Mouse (Mus musculus) liver, embryonic 12.5 days (tissue): ENCODE measurements around the gene Gm17657. TPM values are rescaled to one million over a fixed set of nuclear protein-coding genes. Genes with fewer than 3 reads are reported as not detected.
"Not testable (repeated sequence)": the region's sequence is repeated elsewhere in the genome, so short reads cannot be mapped to it uniquely, and the experiment has no call there.

Source experiments
- ATAC-seq: fragments of 200-750 bp; cut with Nextera tagmentation; 2 replicates; pipeline ENCODE4 v1.8.0; 2017; ENCODE audit warnings: moderate number of reproducible peaks, mild to moderate bottlenecking, moderate library complexity
- H3K27ac ChIP-seq: fragments of 300-500 bp; sonication (generic); 2 replicates; pipeline ENCODE4 v1.5.1; 2016; ENCODE audit warnings: mild to moderate bottlenecking
- H3K27me3 ChIP-seq: fragments of 300-500 bp; sonication (generic); replicated peaks from 2 replicates; pipeline ENCODE4 v1.6.1; 2016; ENCODE audit warnings: mild to moderate bottlenecking, moderate library complexity
- H3K36me3 ChIP-seq: fragments of 300-500 bp; sonication (generic); 2 replicates; pipeline ENCODE4 v1.6.1; 2016; ENCODE audit warnings: mild to moderate bottlenecking, moderate library complexity
- H3K4me1 ChIP-seq: fragments of 300-500 bp; sonication (generic); 2 replicates; pipeline ENCODE4 v1.6.1; 2016
- H3K4me2 ChIP-seq: fragments of 300-500 bp; sonication (generic); 2 replicates; pipeline ENCODE4 v1.6.1; 2016; ENCODE audit warnings: mild to moderate bottlenecking, moderate library complexity
- H3K4me3 ChIP-seq: fragments of 300-500 bp; sonication (generic); 2 replicates; pipeline ENCODE4 v1.5.1; 2016; ENCODE audit warnings: mild to moderate bottlenecking, moderate library complexity
- H3K9ac ChIP-seq: fragments of 300-500 bp; sonication (generic); 2 replicates; pipeline ENCODE4 v1.6.1; 2016; ENCODE audit warnings: mild to moderate bottlenecking, moderate library complexity
- H3K9me3 ChIP-seq: fragments of 300-500 bp; sonication (generic); replicated peaks from 2 replicates; pipeline ENCODE4 v1.6.1; 2016; ENCODE audit warnings: mild to moderate bottlenecking, moderate library complexity
- WGBS: fragments of 180-500 bp; shearing (Covaris S2); methylation state at CpG from one replicate; pipeline ENCODE4 v1.1.7; 2016; ENCODE audit not compliant: insufficient replicate concordance; 5-methylcytosine and 5-hydroxymethylcytosine counted together
- polyA plus RNA-seq: library from polyadenylated mRNA; unstranded; fragments of >200 nt; fragmentation: Nextera tagmentation; extraction: Ambion mirVana; gene quantifications from 2 replicates; pipeline ENCODE4 v1.2.1, GENCODE M21; 2016

The Gm17657 gene
- polyA plus RNA-seq, 1 experiment from 2014 or later, result not detected

DNA sequence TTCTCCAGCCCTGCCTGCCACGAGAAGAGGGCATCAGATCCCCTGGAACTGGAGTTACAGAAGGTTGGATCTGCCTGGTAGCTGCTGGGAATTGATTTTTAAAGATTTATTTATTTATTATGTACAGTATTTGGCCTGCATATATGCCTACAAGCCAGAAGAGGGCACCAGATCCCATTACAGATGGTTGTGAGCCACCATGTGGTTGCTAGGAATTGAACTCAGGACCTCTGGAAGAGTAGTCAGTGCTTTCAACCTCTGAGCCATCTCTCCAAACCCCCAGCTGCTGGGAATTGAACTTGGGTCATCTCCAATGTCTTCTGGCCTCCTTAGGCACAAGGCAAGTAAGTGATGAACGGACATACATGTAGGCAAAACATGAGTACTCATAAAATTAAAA lies 5.4 kb downstream of the Gm17657 start:
- ATAC-seq, result no peak
- Histone ChIP-seq H3K27me3 (no peaks in the 10 kb centered on the region), H3K36me3 (no peaks in the 10 kb centered on the region), H3K4me3 (no peak overlapping the region), H3K9ac (no peak overlapping the region), H3K9me3 (no peaks in the 10 kb centered on the region), H3K4me1 (peaks cover 4% of the 10 kb centered on the region), H3K4me2 (no peak overlapping the region), H3K27ac (no peak overlapping the region)
- 63% methylated on average over 2 of the region's 2 CpGs for WGBS

DNA sequence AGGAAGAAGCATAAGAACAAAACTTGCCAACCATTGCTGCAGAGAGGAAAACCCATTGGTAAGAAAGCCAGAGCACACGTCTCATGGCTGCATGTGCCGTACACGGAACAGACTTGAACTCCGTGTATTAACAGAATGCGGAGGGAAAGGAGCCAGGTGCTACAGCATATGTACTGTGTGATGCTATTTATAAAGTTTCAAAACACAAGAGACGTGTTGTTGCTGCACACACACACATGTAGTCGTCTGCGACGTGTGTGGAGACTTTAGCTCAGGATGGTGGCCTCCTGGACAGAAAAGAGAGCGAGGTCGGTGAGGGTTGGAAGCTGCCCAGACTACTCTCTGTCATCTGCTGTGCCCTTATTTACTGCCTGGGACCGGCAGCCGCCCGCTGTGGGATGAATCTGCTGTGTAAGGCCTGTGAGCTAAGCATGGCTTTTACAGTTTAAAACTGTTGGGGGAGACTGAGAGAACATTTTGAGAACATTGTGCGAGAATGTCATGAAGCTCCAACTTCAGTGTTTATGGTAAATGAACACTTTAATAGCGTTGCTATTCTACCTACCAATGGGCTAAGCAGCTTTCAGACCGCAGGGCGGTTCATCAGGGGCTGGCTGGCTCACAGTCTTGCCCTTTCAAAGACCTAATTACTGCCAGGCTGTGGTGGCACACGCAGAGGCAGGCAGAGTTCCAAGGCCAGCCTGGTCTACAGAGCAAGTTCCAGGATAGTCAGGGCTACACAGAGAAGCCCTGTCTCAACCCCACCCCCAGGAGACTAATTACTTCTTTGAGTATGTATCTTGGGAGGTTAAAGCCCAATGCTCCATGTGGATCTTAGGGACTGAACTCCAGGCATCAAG lies 6.4 kb downstream of the Gm17657 start:
- Histone ChIP-seq H3K27me3 (no peaks in the 10 kb centered on the region), H3K4me2 (no peak overlapping the region), H3K9ac (no peak overlapping the region), H3K27ac (no peak overlapping the region), H3K4me3 (no peak overlapping the region), H3K36me3 (no peaks in the 10 kb centered on the region), H3K9me3 (no peaks in the 10 kb centered on the region), H3K4me1 (no peaks in the 10 kb centered on the region)
- no peak for ATAC-seq
- WGBS, result 81% methylated on average over 19 of the region's 19 CpGs

DNA sequence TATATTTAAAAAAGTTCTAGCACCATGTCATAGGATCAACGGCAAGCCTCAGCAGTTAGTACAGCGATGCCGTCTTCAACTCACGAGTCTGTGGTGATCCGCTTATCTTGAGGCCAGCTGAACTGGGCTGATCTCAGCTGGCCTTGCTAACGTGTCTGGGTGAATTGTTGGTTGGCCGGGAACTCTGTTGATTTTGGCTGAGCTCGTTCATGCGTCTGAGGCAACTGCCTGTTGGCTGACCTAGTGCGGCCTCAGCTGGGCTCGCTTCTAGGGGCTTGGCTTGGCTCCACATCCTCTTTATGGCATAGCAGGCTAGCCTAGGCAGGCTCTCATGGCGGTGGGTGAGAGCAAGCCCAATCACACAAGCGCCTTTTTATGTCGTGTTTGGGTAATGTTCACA lies 8.0 kb downstream of the Gm17657 start:
- Histone ChIP-seq H3K9me3 (no peaks in the 10 kb centered on the region), H3K4me1 (no peaks in the 10 kb centered on the region), H3K9ac (no peak overlapping the region), H3K4me2 (no peak overlapping the region), H3K27ac (no peak overlapping the region), H3K4me3 (no peak overlapping the region), H3K36me3 (no peaks in the 10 kb centered on the region), H3K27me3 (no peaks in the 10 kb centered on the region)
- WGBS, result 62% methylated on average over 14 of the region's 14 CpGs
- ATAC-seq, result no peak

DNA sequence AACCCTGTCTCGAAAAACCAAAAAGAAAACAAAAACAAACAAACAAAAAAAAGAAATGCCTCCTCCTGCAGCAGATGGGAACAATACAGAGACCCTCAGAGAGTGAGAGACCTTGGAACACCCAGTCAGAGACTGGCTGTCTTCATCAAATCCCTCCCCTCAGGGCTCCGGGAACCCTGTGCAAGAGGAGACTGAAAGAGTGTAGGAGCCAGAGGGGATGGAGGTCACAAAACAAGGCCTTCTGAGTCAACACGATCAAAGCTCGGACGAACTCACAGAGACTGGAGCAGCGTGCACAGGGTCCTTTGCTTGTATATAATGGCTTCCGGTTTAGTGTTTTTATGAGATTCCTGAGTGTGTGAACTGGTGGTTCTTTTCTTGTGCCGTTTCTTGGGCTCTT lies 9.0 kb downstream of the Gm17657 start:
- H3K27me3 ChIP-seq, result no peaks in the 10 kb centered on the region
- H3K36me3 ChIP-seq, result no peaks in the 10 kb centered on the region
- no peak for ATAC-seq
- no peak overlapping the region for H3K4me3 ChIP-seq
- 72% methylated on average over 8 of the region's 8 CpGs for WGBS
- no peaks in the 10 kb centered on the region for H3K9me3 ChIP-seq
- no peaks in the 10 kb centered on the region for H3K4me1 ChIP-seq
- H3K9ac ChIP-seq, result no peak overlapping the region
- no peak overlapping the region for H3K4me2 ChIP-seq
- no peak overlapping the region for H3K27ac ChIP-seq

DNA sequence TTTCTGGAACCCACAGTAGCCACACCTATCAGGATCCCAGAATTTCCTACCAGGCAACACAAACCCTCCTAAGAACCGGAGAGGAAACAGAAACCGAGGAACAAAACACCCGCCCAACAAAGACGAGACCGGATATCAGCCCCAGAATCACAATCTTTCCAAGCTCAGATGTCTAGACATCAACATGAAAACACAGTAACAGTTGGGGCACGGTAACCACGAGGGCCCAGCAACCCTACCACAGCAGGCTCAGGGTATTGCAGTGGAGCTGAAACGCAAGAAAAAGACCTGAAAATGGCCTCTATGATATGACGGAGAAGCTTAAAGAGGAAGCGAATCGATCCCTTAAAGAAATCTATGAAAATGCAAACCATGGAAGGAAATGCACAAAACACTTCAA lies 15.6 kb downstream of the Gm17657 start:
- no peak for ATAC-seq
- H3K9ac ChIP-seq, result no peak overlapping the region
- no peaks in the 10 kb centered on the region for H3K36me3 ChIP-seq
- 71% methylated on average over 11 of the region's 11 CpGs for WGBS
- no peaks in the 10 kb centered on the region for H3K27me3 ChIP-seq
- no peaks in the 10 kb centered on the region for H3K9me3 ChIP-seq
- no peak overlapping the region for H3K4me2 ChIP-seq
- H3K4me3 ChIP-seq, result no peak overlapping the region
- no peak overlapping the region for H3K27ac ChIP-seq
- H3K4me1 ChIP-seq, result 0 out of 2 replicates have a peak, but pooled peaks cover 9% of the 10 kb centered on the region

DNA sequence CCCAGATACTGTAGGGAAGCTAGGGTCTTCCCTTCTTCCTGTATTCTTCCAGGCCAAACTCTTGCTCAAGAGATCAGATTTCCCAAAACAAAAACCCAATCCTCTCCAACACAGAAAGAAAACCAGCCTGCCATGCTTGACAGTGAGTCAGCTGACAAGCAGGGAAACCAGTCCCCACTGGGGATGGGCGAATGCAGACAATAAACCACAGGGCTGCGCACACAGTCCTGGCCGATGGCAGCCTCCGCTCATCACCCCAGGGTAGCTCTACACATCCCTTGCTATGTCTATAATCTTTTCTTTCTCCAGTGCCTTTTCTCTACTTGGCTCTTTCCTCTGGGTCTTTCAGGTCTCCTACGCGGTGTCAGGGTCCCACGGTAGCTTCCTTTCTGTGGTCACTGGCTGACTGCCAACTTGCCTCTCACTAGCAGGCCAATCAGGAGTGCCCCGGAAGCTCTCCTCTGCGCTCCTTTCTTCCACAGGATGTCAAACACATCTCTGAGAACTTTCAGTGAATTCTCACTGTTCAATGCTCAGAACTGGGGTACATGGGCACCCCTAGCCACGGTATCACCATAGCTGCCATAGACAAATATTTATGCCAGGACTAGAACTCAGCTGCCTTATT lies 17.6 kb downstream of the Gm17657 start:
- H3K9me3 ChIP-seq, result no peaks in the 10 kb centered on the region
- H3K4me2 ChIP-seq, result no peak overlapping the region
- no peaks in the 10 kb centered on the region for H3K36me3 ChIP-seq
- no peak for ATAC-seq
- no peak overlapping the region for H3K9ac ChIP-seq
- no peak overlapping the region for H3K4me3 ChIP-seq
- H3K27me3 ChIP-seq, result no peaks in the 10 kb centered on the region
- H3K27ac ChIP-seq, result no peak overlapping the region
- WGBS, result 37% methylated on average over 10 of the region's 10 CpGs
- H3K4me1 ChIP-seq, result 0 out of 2 replicates have a peak, but pooled peaks cover 9% of the 10 kb centered on the region

DNA sequence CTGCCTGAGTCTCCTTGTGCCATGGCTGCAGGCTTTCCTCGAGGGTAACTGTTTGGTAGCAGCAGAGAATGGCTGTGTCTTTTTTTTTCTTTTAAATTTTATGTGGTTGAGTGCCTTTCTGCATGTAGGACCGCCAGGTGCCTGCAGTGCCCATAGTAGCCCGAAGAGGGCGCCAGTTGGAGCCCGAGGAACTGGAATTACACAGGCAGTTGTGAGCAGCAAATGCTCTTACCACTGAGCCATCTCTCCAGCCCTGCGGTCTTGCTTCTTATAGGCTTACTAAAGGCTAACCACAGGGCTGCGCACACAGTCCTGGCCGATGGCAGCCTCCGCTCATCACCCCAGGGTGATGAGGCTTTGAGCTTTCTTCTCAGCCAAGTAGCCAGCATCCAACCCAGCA lies 18.2 kb downstream of the Gm17657 start:
- Histone ChIP-seq H3K4me2 (no peak overlapping the region), H3K9ac (no peak overlapping the region), H3K27ac (no peak overlapping the region), H3K9me3 (no peaks in the 10 kb centered on the region), H3K4me3 (no peak overlapping the region), H3K4me1 (0 out of 2 replicates have a peak, but pooled peaks cover 9% of the 10 kb centered on the region), H3K27me3 (no peaks in the 10 kb centered on the region), H3K36me3 (no peaks in the 10 kb centered on the region)
- no peak for ATAC-seq
- WGBS, result 63% methylated on average over 9 of the region's 9 CpGs

DNA sequence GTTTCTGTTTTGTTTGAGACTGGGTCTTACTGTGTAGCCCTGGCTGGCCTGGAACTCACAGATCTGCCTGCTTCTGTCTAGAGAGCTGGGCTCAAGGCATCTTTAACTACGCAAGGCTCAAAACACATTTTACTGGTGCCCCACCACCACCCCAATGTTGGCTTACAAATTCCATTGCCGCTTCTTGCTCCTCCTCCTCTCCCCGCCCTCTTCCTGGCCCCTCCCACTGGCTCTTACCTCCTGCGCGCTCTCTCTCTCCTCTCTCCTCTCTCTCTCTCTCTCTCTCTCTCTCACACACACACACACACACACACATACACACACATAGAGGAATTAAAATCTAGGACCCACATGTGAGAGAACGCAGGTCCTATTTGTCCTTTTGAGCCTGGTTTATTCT lies 18.9 kb downstream of the Gm17657 start:
- Histone ChIP-seq H3K4me3 (no peak overlapping the region), H3K27me3 (no peaks in the 10 kb centered on the region), H3K9me3 (peaks cover 5% of the 10 kb centered on the region; the same call in 1 of the 2 replicates), H3K4me2 (no peak overlapping the region), H3K36me3 (no peaks in the 10 kb centered on the region), H3K27ac (no peak overlapping the region), H3K4me1 (0 out of 2 replicates have a peak, but pooled peaks cover 9% of the 10 kb centered on the region), H3K9ac (no peak overlapping the region)
- WGBS, result 73% methylated on average over 6 of the region's 6 CpGs
- no peak for ATAC-seq

DNA sequence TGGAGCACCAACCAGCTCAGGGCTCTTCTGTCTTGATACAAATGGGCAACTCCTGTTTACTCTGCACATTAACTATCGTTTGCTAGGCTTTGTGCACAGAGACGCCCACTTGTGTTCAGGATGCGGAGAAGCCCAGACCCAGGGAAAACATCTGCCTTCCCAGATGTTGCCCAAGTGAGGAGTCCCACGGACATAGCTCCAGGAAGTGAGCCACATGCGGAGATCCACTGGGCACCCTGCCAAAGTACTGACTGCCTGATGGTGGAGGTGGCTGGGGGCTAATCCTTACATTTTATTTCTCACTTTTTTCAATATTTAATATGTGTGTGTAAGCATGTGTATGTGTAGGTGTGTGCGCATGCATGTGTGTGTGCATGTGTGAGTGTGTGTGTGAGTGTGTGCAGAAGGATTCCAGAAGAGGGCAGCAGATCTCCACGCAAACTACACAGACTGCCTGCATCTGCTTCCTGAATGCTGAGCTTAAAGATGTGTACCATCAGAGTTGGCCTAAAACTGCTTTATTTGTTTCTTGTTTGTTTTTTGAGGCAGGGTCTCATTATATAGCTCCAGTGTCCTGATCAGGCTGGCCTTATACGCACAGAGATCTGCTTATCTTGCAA lies 20.8 kb downstream of the Gm17657 start:
- no peak overlapping the region for H3K9ac ChIP-seq
- WGBS, result 81% methylated on average over 8 of the region's 8 CpGs

DNA sequence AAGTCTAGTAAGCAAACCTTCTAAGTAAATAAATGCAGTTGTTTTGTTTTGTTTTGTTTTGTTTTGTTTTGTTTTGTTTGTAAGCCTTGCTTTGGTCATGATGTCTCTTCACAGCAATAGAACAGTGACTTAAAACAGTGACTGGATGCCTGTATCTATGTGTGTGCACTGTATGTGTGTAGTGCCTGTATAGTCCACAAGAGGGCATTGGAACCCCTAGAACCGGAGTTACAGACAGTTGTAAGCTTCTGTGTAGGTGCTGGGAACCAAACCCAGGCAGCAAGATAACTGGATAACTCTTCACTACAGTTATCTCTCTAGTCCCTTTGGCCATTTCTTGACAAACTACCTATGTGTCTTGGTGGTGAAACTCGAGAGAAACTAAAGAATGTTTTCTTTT lies 23.8 kb downstream of the Gm17657 start:
- no peak overlapping the region for H3K4me2 ChIP-seq
- H3K27me3 ChIP-seq, result no peaks in the 10 kb centered on the region

More for the DNA sequence above, 20.8 kb downstream of the Gm17657 start:
- no peak overlapping the region for H3K27ac ChIP-seq
- ATAC-seq, result no peak; the same call in 1 of the 2 replicates
- no peaks in the 10 kb centered on the region for H3K36me3 ChIP-seq
- H3K27me3 ChIP-seq, result no peaks in the 10 kb centered on the region
- no peak overlapping the region for H3K4me3 ChIP-seq
- no peak overlapping the region for H3K4me2 ChIP-seq
- H3K4me1 ChIP-seq, result 0 out of 2 replicates have a peak, but pooled peaks cover 9% of the 10 kb centered on the region
- peaks cover 6% of the 10 kb centered on the region; the same call in 1 of the 2 replicates for H3K9me3 ChIP-seq

DNA sequence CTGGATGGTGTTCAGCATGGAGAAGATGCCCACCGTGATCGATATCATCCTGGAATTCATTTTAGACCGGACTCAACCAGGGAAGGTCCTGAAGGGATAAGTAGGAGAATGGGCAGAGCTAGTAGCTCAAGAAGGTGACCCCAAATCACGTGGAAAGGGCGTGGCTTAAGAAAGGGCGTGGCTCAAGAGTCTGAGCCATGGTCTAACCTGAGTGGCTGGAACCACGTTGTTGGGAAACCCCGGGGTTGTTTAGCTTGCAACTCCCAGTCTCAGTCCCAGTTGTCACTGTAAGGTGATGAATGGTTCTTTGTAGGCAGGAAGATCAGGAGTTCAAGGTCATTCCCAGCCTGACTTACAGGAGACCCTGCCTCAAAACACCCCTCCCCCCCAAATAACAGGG lies 29.7 kb downstream of the Gm17657 start:
- Histone ChIP-seq H3K36me3 (no peaks in the 10 kb centered on the region), H3K9me3 (no peaks in the 10 kb centered on the region), H3K4me2 (no peak overlapping the region), H3K27me3 (no peaks in the 10 kb centered on the region), H3K9ac (no peak overlapping the region), H3K27ac (no peak overlapping the region), H3K4me3 (no peak overlapping the region), H3K4me1 (peaks cover 1% of the 10 kb centered on the region; the same call in 1 of the 2 replicates)
- WGBS, result 64% methylated on average over 8 of the region's 8 CpGs
- no peak for ATAC-seq

More for the DNA sequence above, 23.8 kb downstream of the Gm17657 start:
- ATAC-seq, result no peak
- whole genome bisulfite sequencing, result 71% methylated on average over 2 of the region's 2 CpGs
- Histone ChIP-seq H3K4me1 (no peaks in the 10 kb centered on the region), H3K36me3 (no peaks in the 10 kb centered on the region), H3K9me3 (peaks cover 6% of the 10 kb centered on the region; the same call in 1 of the 2 replicates), H3K9ac (no peak overlapping the region), H3K4me3 (no peak overlapping the region), H3K27ac (no peak overlapping the region)

DNA sequence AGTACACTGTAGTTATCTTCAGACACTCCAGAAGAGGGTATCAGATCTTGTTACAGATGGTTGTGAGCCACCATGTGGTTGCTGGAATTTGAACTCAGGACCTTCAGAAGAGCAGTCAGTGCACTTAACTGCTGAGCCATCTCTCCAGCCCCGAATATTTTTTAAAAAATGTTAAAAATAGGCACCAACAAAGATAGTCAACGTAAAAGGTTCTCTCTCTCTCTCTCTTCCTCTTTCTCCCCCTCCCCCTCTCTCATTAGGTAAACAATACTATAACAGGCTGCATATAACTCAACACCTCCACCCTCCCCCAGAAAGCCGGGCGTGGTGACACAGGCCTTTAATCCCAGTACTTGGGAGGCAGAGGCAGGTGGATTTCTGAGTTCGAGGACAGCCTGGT lies 30.8 kb downstream of the Gm17657 start:
- H3K9ac ChIP-seq, H3K4me3 ChIP-seq, H3K4me2 ChIP-seq, H3K27ac ChIP-seq, H3K27me3 ChIP-seq, ATAC-seq, H3K36me3 ChIP-seq, H3K9me3 ChIP-seq: not testable (repeated sequence)
- 65% methylated on average over 5 of the region's 5 CpGs for WGBS
- peaks cover 10% of the 10 kb centered on the region for H3K4me1 ChIP-seq
